Mouse (Mus musculus): ENCODE measurements around the gene Il1rapl1. TPM values are rescaled to one million over a fixed set of nuclear protein-coding genes. Genes with fewer than 3 reads are reported as not detected.

The Il1rapl1 gene
- polyA plus RNA-seq, 1 experiment from 2014 or later, result 0.19 TPM

DNA sequence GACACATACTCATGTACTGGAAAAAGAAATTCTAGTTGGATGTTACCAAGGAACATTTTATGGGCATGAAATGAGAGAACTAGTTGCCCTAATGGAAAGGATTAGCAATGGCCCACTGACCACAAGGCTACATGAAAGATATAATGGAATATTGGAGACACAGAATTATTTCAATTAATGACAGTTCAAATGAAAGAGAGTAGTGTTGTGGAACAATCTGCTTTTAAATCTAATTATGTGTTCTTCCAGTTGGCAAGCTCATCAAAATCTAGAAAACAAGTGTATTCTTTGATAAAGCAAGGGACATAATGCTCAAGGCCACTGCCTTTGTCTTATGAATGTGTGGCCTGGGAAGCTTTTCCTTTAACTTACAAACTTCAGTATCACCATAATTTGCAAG, 1113.1 kb downstream of the Il1rapl1 start:
- Histone ChIP-seq H3K4me3 (ENCODE audit: low read depth, low read length) (no peak overlapping the region), H3K9ac (ENCODE audit: low read length) (no peak overlapping the region), H3K27me3 (ENCODE audit: control insufficient read depth, insufficient read depth, low read length) (no peaks in the 10 kb centered on the region), H3K27ac (replicated peaks) (no peak overlapping the region), H3K4me2 (replicated peaks; ENCODE audit: low read depth) (no peak overlapping the region), H3K4me1 (replicated peaks; ENCODE audit: control insufficient read depth, insufficient read depth) (no peaks in the 10 kb centered on the region), H3K36me3 (ENCODE audit: control insufficient read depth, insufficient read depth, low read length) (no peaks in the 10 kb centered on the region), H3K9me3 (ENCODE audit: control insufficient read depth, low read length) (no peaks in the 10 kb centered on the region)
- no peak for TF ChIP-seq EP300 (optimal IDR thresholded peaks at IDR 0.05)
- no peak for TF ChIP-seq CTCF (IDR thresholded peaks at IDR 0.05; ENCODE audit: low read depth)
- DNase-seq (ENCODE audit: low spot score), result no peak
- no peak for ATAC-seq (ENCODE audit: low FRiP score, low TSS enrichment)

DNA sequence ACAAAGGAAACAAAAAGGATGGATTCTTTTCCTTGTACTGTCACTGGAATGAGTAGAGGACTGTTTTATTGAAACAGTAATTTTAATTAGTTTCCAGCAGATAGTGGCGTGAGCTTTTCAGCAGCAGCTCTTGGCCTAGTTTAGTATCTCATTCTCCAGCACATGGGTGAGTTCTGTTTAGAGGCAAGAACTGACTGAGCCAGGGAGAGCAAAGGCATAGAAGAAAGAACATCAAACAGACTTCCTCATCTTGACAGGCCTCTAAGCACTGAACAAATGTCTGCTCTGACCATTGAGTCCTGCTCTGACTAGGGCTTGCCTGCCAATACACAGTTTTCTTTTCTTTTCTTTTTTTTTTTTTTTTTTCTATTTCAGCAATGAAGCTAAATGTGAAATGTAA, 1160.3 kb downstream of the Il1rapl1 start:
- DNase-seq (ENCODE audit: low spot score), result no peak
- H3K4me2 ChIP-seq (replicated peaks; ENCODE audit: low read depth), result no peak overlapping the region
- no peak overlapping the region for H3K9ac ChIP-seq (ENCODE audit: low read length)
- WGBS, result 68% methylated on average over 1 of the region's 1 CpGs
- no peaks in the 10 kb centered on the region for H3K27me3 ChIP-seq (ENCODE audit: control insufficient read depth, insufficient read depth, low read length)
- H3K36me3 ChIP-seq (ENCODE audit: control insufficient read depth, insufficient read depth, low read length), result no peaks in the 10 kb centered on the region
- no peak overlapping the region for H3K4me3 ChIP-seq (ENCODE audit: low read depth, low read length)
- no peak for TF ChIP-seq EP300 (optimal IDR thresholded peaks at IDR 0.05)
- TF ChIP-seq CTCF (IDR thresholded peaks at IDR 0.05; ENCODE audit: low read depth), result no peak
- no peaks in the 10 kb centered on the region for H3K9me3 ChIP-seq (ENCODE audit: control insufficient read depth, low read length)
- no peak overlapping the region for H3K27ac ChIP-seq (replicated peaks)
- ATAC-seq (ENCODE audit: low FRiP score, low TSS enrichment), result no peak
- no peaks in the 10 kb centered on the region for H3K4me1 ChIP-seq (replicated peaks; ENCODE audit: control insufficient read depth, insufficient read depth)

DNA sequence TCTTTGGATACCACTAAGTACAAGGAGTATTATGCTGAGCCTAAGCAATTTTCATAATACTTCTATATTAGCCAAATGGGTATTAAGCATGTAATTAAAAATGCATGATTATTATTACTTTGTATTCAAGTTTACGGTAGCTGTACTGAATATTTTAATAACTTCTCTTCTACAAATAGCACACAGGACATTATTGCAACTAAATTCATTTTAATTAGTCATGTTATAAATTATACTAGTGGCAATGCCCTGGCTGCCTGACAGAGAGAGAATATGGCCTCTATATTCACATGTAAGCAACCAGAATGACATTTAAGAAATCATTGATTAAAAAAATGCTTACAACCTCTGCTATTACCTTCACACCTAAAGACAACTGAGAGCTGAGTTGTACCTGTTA, 1160.8 kb downstream of the Il1rapl1 start:
- DNase-seq (ENCODE audit: low spot score), result no peak
- Histone ChIP-seq H3K36me3 (ENCODE audit: control insufficient read depth, insufficient read depth, low read length) (no peaks in the 10 kb centered on the region), H3K4me1 (replicated peaks; ENCODE audit: control insufficient read depth, insufficient read depth) (no peaks in the 10 kb centered on the region), H3K4me2 (replicated peaks; ENCODE audit: low read depth) (no peak overlapping the region), H3K9ac (ENCODE audit: low read length) (no peak overlapping the region), H3K27ac (replicated peaks) (no peak overlapping the region), H3K27me3 (ENCODE audit: control insufficient read depth, insufficient read depth, low read length) (no peaks in the 10 kb centered on the region), H3K9me3 (ENCODE audit: control insufficient read depth, low read length) (no peaks in the 10 kb centered on the region), H3K4me3 (ENCODE audit: low read depth, low read length) (no peak overlapping the region)
- no peak for TF ChIP-seq CTCF (IDR thresholded peaks at IDR 0.05; ENCODE audit: low read depth)
- no peak for TF ChIP-seq EP300 (optimal IDR thresholded peaks at IDR 0.05)
- WGBS, result 80% methylated on average over 1 of the region's 1 CpGs
- ATAC-seq (ENCODE audit: low FRiP score, low TSS enrichment), result no peak

- no peaks in the 10 kb centered on the region for H3K4me1 ChIP-seq (replicated peaks; ENCODE audit: control insufficient read depth, insufficient read depth)
- no peaks in the 10 kb centered on the region for H3K27me3 ChIP-seq (ENCODE audit: control insufficient read depth, insufficient read depth, low read length)
- H3K4me3 ChIP-seq (ENCODE audit: low read depth, low read length), result no peak overlapping the region
- H3K4me2 ChIP-seq (replicated peaks; ENCODE audit: low read depth), result no peak overlapping the region
- no peak overlapping the region for H3K27ac ChIP-seq (replicated peaks)
- ATAC-seq (ENCODE audit: low FRiP score, low TSS enrichment), result no peak
- H3K9ac ChIP-seq (ENCODE audit: low read length), result no peak overlapping the region
- H3K9me3 ChIP-seq (ENCODE audit: control insufficient read depth, low read length), result no peaks in the 10 kb centered on the region
- H3K36me3 ChIP-seq (ENCODE audit: control insufficient read depth, insufficient read depth, low read length), result no peaks in the 10 kb centered on the region
- TF ChIP-seq EP300 (optimal IDR thresholded peaks at IDR 0.05) (no peak), CTCF (IDR thresholded peaks at IDR 0.05; ENCODE audit: low read depth) (no peak)
- WGBS, result 34% methylated on average over 2 of the region's 2 CpGs
- DNase-seq (ENCODE audit: low spot score), result no peak
These were observed 1164.5 kb downstream of the Il1rapl1 start for GRCm38 (mm10) chrX:86950940-86951339.

- no peak overlapping the region for H3K4me3 ChIP-seq (ENCODE audit: low read depth, low read length)
- TF ChIP-seq EP300 (optimal IDR thresholded peaks at IDR 0.05) (no peak), CTCF (IDR thresholded peaks at IDR 0.05; ENCODE audit: low read depth) (no peak)
- H3K9ac ChIP-seq (ENCODE audit: low read length), result no peak overlapping the region
- H3K27ac ChIP-seq (replicated peaks), result no peak overlapping the region
- no peak for ATAC-seq (ENCODE audit: low FRiP score, low TSS enrichment)
- H3K4me2 ChIP-seq (replicated peaks; ENCODE audit: low read depth), result no peak overlapping the region
- H3K4me1 ChIP-seq (replicated peaks; ENCODE audit: control insufficient read depth, insufficient read depth), result no peaks in the 10 kb centered on the region
- DNase-seq (ENCODE audit: low spot score), result no peak
- no peaks in the 10 kb centered on the region for H3K36me3 ChIP-seq (ENCODE audit: control insufficient read depth, insufficient read depth, low read length)
- no peaks in the 10 kb centered on the region for H3K27me3 ChIP-seq (ENCODE audit: control insufficient read depth, insufficient read depth, low read length)
- no peaks in the 10 kb centered on the region for H3K9me3 ChIP-seq (ENCODE audit: control insufficient read depth, low read length)
These were observed 1166.3 kb downstream of the Il1rapl1 start for GRCm38 (mm10) chrX:86949112-86949511.

DNA sequence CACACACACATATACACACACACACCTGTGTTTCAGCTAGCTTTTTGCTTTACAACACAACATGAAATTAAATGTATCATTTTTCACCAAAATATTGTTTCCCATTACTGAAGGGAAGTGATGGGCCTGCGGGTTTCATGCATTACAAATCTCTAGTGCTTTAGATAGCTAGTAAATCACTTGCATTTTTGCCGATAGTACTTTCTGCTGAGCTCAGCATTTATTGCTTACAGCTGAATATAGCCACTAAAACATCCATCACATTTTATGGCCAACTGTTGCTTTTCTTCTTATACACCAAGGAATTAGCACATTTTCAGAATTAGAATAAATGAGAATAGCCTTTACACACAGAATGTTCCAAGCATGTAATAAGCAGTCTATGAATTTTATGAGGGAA, 1260.6 kb downstream of the Il1rapl1 start:
- H3K4me2 ChIP-seq (replicated peaks; ENCODE audit: low read depth), result no peak overlapping the region
- H3K36me3 ChIP-seq (ENCODE audit: control insufficient read depth, insufficient read depth, low read length), result no peaks in the 10 kb centered on the region
- TF ChIP-seq CTCF (IDR thresholded peaks at IDR 0.05; ENCODE audit: low read depth) (no peak), EP300 (optimal IDR thresholded peaks at IDR 0.05) (no peak)
- H3K9me3 ChIP-seq (ENCODE audit: control insufficient read depth, low read length), result no peaks in the 10 kb centered on the region
- 63% methylated on average over 2 of the region's 2 CpGs for WGBS
- H3K9ac ChIP-seq (ENCODE audit: low read length), result no peak overlapping the region
- H3K27ac ChIP-seq (replicated peaks), result no peak overlapping the region
- no peak overlapping the region for H3K4me3 ChIP-seq (ENCODE audit: low read depth, low read length)
- ATAC-seq (ENCODE audit: low FRiP score, low TSS enrichment) (no peak), DNase-seq (ENCODE audit: low spot score) (no peak)
- H3K27me3 ChIP-seq (ENCODE audit: control insufficient read depth, insufficient read depth, low read length), result no peaks in the 10 kb centered on the region
- H3K4me1 ChIP-seq (replicated peaks; ENCODE audit: control insufficient read depth, insufficient read depth), result no peaks in the 10 kb centered on the region
